Mouse (Mus musculus): Measurements from ENCODE around the gene Fam170b. TPM values are rescaled to one million over a fixed set of nuclear protein-coding genes. Genes with fewer than 3 reads are reported as not detected.

Fam170b gene
- polyA plus RNA-seq, 1 experiment from 2014 or later: 0.08 TPM

DNA sequence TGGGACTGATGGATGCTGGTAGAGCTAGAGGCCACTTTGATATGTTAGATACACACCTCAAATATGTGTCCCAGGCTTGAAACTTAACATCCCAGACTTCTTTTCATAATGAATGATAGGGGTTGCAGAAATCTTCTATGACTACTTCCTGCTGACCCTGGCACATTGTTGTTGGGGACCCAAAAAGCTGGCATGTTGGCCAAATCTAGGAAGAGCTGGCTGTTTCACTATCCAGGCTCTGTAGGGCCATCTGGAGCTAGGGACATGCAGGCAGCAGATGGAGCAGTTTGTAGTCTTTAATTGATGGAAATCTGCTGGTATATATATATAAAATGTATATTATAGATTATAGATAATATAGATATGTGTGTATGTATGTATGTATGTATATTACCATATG, 8.3 kb downstream of the Fam170b start:
- Histone ChIP-seq H3K27ac (no peak overlapping the region), H3K4me3 (no peak overlapping the region), H3K36me3 (no peaks in the 10 kb centered on the region), H3K27me3 (ENCODE audit: low read depth, poor library complexity, severe bottlenecking) (no peaks in the 10 kb centered on the region), H3K4me1 (no peaks in the 10 kb centered on the region), H3K9me3 (replicated peaks) (no peaks in the 10 kb centered on the region)
- no peak for DNase-seq (ENCODE audit: low spot score)

DNA sequence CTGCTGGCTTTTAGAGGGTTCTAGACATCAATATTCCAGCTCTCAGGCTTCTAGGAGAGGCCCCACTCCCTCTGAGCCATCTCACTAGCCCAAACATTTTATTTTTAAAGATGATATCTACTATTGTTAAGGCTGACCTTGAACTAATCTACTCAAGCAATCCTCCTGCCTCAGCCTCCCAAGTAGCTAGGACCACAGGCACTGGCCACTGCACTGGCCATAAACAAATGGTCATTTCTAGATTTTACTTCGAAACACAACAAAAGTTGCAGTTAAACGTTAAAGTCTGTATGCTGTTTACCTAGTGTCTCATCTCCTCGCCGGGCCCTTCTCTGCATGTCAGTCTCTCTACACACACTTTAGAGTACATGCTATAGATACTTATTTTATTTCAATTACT, 20.3 kb downstream of the Fam170b start:
- Histone ChIP-seq H3K4me1 (peaks cover 8% of the 10 kb centered on the region; the same call in 1 of the 2 replicates), H3K27ac (no peak overlapping the region), H3K36me3 (no peaks in the 10 kb centered on the region), H3K27me3 (ENCODE audit: low read depth, poor library complexity, severe bottlenecking) (peaks cover 34% of the 10 kb centered on the region), H3K9me3 (replicated peaks) (no peaks in the 10 kb centered on the region), H3K4me3 (no peak overlapping the region)
- no peak for DNase-seq (ENCODE audit: low spot score)
- WGBS: 91% methylated on average over 4 of the region's 4 CpGs

- peaks cover 20% of the 10 kb centered on the region for H3K4me1 ChIP-seq
- H3K27me3 ChIP-seq (ENCODE audit: low read depth, poor library complexity, severe bottlenecking): peaks cover 38% of the 10 kb centered on the region
- no peak for DNase-seq (ENCODE audit: low spot score)
- no peaks in the 10 kb centered on the region for H3K9me3 ChIP-seq (replicated peaks)
- H3K4me3 ChIP-seq: peak overlapping the region; percentile 63
- H3K27ac ChIP-seq: no peak overlapping the region
- WGBS: 37% methylated on average over 5 of the region's 5 CpGs
- H3K36me3 ChIP-seq: no peaks in the 10 kb centered on the region
Measured at GRCm38 (mm10) chr14:32856246-32856645, 22.5 kb downstream of the Fam170b start.

DNA sequence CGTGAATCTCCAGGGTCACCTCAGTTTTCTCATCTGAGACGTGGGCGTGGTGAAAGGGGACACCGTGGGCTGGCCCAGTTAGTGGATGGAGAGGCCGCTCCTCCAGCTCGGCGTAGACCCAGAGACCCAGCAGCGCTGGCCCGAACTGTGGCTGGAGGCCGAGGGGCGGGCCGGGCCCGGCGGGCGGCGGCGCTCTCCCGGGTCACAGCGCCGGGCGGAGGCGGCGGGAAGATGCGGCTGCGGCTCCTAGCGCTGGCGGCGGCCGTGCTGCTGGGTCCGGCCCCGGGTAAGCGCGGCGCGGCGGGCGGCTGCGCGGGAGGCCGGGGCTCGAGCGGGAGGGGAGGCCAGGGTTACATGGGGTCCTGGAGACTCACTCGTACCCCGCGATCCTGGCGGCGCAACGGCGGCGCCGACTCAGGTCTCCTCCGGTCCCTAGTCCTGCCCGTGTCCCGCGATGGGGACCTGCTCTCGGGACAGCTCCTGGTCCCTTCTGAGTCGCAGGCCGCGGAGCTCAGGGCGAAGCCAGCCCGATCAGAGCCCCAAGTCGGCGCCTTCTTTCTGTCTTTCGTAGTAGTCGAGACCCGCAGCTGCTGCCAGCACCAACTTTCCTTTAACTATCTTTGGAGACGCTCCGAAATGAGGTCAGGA, 23.0 kb downstream of the Fam170b start, which contains the start of gene Vstm4:
Vstm4 (plus strand) TSS at position 76 of the 648 bp plus-strand sequence.
- Histone ChIP-seq H3K27me3 (ENCODE audit: low read depth, poor library complexity, severe bottlenecking) (peaks cover 38% of the 10 kb centered on the region), H3K36me3 (no peaks in the 10 kb centered on the region), H3K4me1 (peaks cover 24% of the 10 kb centered on the region), H3K27ac (peak within 1 kb of the TSS; percentile 82), H3K9me3 (replicated peaks) (no peaks in the 10 kb centered on the region), H3K4me3 (peak within 1 kb of the TSS; percentile 63)
- peak; percentile 72 for DNase-seq (ENCODE audit: low spot score)
- under 1% methylated on average over 68 of the region's 68 CpGs for WGBS

DNA sequence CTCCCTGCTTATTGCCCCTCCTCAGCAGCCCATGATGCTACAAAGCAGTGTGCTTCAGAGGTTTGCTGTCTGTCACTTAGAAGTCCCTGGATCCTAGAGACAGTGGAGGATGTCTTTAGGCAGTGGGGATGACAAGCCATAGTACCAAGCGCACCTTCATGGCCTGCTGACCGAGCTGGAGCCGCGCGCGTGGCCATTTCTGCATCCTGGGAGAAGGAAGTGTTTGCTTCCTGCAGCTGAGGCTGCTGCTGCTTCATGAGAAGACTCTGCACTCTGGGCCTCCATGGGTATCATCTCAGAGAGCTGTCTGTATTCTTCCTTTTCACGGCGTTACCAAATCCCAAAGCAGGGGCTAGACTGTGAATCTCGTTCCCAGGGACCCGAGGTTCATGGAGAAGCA, 24.6 kb downstream of the Fam170b start:
- Histone ChIP-seq H3K36me3 (no peaks in the 10 kb centered on the region), H3K27ac (no peak overlapping the region), H3K4me1 (peaks cover 24% of the 10 kb centered on the region), H3K4me3 (no peak overlapping the region), H3K9me3 (replicated peaks) (no peaks in the 10 kb centered on the region), H3K27me3 (ENCODE audit: low read depth, poor library complexity, severe bottlenecking) (peaks cover 38% of the 10 kb centered on the region)
- WGBS: 96% methylated on average over 10 of the region's 10 CpGs
- DNase-seq (ENCODE audit: low spot score): peak; percentile 22

- DNase-seq (ENCODE audit: low spot score): peak; percentile 16
- no peak overlapping the region for H3K27ac ChIP-seq
- no peaks in the 10 kb centered on the region for H3K36me3 ChIP-seq
- WGBS: 90% methylated on average over 6 of the region's 6 CpGs
- no peaks in the 10 kb centered on the region for H3K9me3 ChIP-seq (replicated peaks)
- H3K4me3 ChIP-seq: no peak overlapping the region
- peaks cover 24% of the 10 kb centered on the region for H3K4me1 ChIP-seq
- H3K27me3 ChIP-seq (ENCODE audit: low read depth, poor library complexity, severe bottlenecking): peaks cover 38% of the 10 kb centered on the region
Measured at GRCm38 (mm10) chr14:32858941-32859510, 25.3 kb downstream of the Fam170b start.

DNA sequence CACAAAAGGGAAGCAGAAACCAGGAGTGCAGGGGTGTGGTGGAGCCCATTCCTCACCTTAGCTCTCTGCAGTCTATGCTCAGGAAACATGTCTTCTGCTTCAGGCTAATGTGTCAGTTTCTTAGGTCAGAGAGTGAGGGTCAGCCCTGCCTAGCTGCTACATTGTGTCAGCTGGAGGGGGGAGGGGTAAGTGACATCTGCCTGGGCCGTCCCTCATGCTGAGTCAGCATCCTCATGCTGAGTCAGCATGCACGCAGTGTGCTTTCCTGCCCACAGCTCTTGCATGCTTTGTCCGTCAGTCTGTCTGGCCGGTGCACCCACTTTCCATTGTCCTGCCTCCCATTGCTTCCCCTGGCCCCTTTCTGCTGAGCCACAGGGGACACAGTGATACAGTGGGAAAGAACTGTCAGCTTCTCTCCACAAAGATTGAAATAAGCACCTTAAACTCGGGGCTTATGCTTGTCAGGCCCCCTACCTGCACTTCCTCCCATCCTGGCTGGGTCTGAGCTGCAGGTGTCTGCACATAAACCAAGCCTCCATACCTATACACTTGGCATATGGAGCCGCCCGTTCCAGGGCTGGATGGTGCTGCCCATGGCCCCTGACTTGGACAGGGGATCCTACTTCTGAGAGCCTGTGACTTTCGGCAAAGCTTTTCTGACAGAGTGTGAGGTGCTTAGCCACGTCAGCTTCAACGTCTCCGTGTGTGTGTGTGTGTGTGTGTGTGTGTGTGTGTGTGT, 26.2 kb downstream of the Fam170b start:
- DNase-seq (ENCODE audit: low spot score): peak; percentile 26

GRCm38 (mm10) chr14:32861149-32861581, 27.4 kb downstream of the Fam170b start:
- H3K36me3 ChIP-seq: no peaks in the 10 kb centered on the region
- 36% methylated on average over 6 of the region's 6 CpGs for WGBS
- no peak overlapping the region for H3K4me3 ChIP-seq
- no peak overlapping the region for H3K27ac ChIP-seq
- no peak for DNase-seq (ENCODE audit: low spot score)
- H3K9me3 ChIP-seq (replicated peaks): no peaks in the 10 kb centered on the region
- peaks cover 24% of the 10 kb centered on the region for H3K4me1 ChIP-seq
- peaks cover 31% of the 10 kb centered on the region for H3K27me3 ChIP-seq (ENCODE audit: low read depth, poor library complexity, severe bottlenecking)

More for the DNA sequence above, 26.2 kb downstream of the Fam170b start:
- Histone ChIP-seq H3K4me3 (no peak overlapping the region), H3K27ac (no peak overlapping the region), H3K4me1 (peaks cover 24% of the 10 kb centered on the region), H3K27me3 (ENCODE audit: low read depth, poor library complexity, severe bottlenecking) (peaks cover 38% of the 10 kb centered on the region), H3K36me3 (no peaks in the 10 kb centered on the region), H3K9me3 (replicated peaks) (no peaks in the 10 kb centered on the region)
- 69% methylated on average over 11 of the region's 11 CpGs for WGBS

DNA sequence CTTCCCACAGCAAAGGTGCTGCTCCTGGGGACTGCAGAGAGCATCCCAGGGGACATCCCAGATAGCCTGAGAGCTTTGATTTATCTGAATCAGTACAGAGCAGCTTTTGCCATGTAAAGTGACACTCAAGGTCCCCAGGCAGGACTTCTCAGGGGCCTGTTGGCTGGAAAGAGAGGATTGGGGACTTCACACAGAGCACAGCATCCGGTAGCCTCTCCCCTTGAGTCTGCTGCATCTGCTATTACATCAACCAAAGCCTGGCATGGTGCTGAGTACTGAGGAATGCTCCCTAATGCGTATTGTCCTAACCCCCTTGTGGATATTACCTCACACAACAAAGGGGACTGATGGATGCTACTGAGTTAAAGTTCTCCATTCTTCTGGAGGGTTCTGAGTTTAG, 27.9 kb downstream of the Fam170b start:
- Histone ChIP-seq H3K4me3 (no peak overlapping the region), H3K9me3 (replicated peaks) (no peaks in the 10 kb centered on the region), H3K27me3 (ENCODE audit: low read depth, poor library complexity, severe bottlenecking) (peaks cover 27% of the 10 kb centered on the region), H3K27ac (no peak overlapping the region), H3K36me3 (no peaks in the 10 kb centered on the region), H3K4me1 (peaks cover 21% of the 10 kb centered on the region)
- no peak for DNase-seq (ENCODE audit: low spot score)
- 63% methylated on average over 2 of the region's 2 CpGs for WGBS

- Histone ChIP-seq H3K4me3 (no peak overlapping the region), H3K27me3 (ENCODE audit: low read depth, poor library complexity, severe bottlenecking) (no peaks in the 10 kb centered on the region), H3K27ac (no peak overlapping the region), H3K4me1 (peaks cover 9% of the 10 kb centered on the region), H3K36me3 (no peaks in the 10 kb centered on the region), H3K9me3 (replicated peaks) (no peaks in the 10 kb centered on the region)
- 86% methylated on average over 3 of the region's 3 CpGs for WGBS
- no peak for DNase-seq (ENCODE audit: low spot score)
Measured at GRCm38 (mm10) chr14:32865331-32865730, 31.6 kb downstream of the Fam170b start.

- no peak overlapping the region for H3K27ac ChIP-seq
- H3K9me3 ChIP-seq (replicated peaks): no peaks in the 10 kb centered on the region
- WGBS: 91% methylated on average over 5 of the region's 5 CpGs
- no peak for DNase-seq (ENCODE audit: low spot score)
- no peaks in the 10 kb centered on the region for H3K36me3 ChIP-seq
- H3K27me3 ChIP-seq (ENCODE audit: low read depth, poor library complexity, severe bottlenecking): no peaks in the 10 kb centered on the region
- H3K4me1 ChIP-seq: no peaks in the 10 kb centered on the region
- H3K4me3 ChIP-seq: no peak overlapping the region
Measured at GRCm38 (mm10) chr14:32871963-32872362, 38.2 kb downstream of the Fam170b start.

DNA sequence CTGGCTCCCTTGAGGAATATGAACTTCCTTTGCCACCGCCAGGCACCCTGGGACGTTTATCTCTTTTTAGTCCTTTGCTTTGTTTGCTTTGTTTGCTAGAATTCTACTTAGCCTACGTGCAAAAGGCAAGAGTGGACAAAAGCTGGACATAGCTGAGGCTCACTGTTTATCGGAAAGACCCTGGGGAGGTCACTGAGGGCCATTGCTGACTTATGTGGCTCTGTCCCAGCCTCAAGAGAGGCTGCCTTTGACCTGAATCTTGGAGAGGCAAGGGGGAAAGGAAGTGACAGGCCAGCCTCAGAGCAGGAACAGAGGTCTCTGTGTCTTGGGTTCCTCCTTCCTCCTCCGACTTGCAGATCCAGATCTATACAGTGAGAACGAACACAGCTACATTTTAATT, 43.8 kb downstream of the Fam170b start:
- H3K9me3 ChIP-seq (replicated peaks): no peaks in the 10 kb centered on the region
- H3K36me3 ChIP-seq: no peaks in the 10 kb centered on the region
- no peak for DNase-seq (ENCODE audit: low spot score)
- no peaks in the 10 kb centered on the region; the same call in 1 of the 2 replicates for H3K4me1 ChIP-seq
- H3K4me3 ChIP-seq: no peak overlapping the region
- no peaks in the 10 kb centered on the region for H3K27me3 ChIP-seq (ENCODE audit: low read depth, poor library complexity, severe bottlenecking)
- H3K27ac ChIP-seq: no peak overlapping the region
- 83% methylated on average over 6 of the region's 6 CpGs for WGBS

DNA sequence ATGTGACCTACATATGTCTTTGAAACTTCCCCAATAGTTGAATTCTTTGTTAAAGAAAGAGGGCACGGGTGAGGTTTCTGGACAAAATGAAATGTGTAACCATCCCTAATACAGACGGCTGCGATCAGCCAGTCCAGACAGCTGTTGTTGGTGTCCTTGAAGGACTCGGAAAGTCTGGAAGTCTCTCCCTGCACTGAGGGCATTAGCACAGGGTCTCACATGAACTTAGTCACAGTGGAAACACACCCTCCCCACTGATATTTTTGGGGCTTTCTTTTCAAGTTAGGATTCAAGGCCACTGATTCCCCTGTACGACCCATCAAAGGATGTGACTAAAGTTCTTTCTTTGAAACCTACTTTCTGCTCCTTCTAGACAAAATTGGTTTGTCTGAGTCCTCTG, 46.6 kb downstream of the Fam170b start:
- no peaks in the 10 kb centered on the region for H3K9me3 ChIP-seq (replicated peaks)
- no peak overlapping the region for H3K4me3 ChIP-seq

More for the DNA sequence above, 46.6 kb downstream of the Fam170b start:
- H3K27ac ChIP-seq: no peak overlapping the region
- no peaks in the 10 kb centered on the region; the same call in 1 of the 2 replicates for H3K4me1 ChIP-seq
- no peaks in the 10 kb centered on the region for H3K36me3 ChIP-seq
- DNase-seq (ENCODE audit: low spot score): no peak
- no peaks in the 10 kb centered on the region for H3K27me3 ChIP-seq (ENCODE audit: low read depth, poor library complexity, severe bottlenecking)
- 95% methylated on average over 5 of the region's 5 CpGs for WGBS
